Mouse (Mus musculus): Measurements from ENCODE around the gene Zfp658.

DNA sequence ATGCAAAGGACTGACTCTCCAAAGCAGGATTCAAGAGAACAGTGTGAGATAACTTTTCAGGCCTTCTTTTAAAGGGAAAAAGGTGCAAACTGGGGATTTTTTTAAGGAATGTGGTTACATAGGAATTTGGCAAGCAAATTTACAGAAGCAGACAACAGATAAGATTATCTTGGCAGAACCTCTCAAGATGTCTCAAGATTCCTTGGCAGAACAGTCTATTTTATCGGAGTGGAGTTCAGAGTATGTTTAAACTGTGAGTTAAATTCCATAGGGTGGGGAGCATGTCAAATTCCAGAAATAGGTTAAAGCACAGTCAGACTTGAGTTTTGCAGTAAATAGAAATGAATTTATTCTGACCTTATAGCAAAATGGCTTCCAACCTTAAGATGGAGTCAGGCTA is 5.2 kb upstream of the Zfp658 start:
- no peak for TF ChIP-seq CTCF (IDR thresholded peaks at IDR 0.05)
- TF ChIP-seq POLR2A (IDR thresholded peaks at IDR 0.05; ENCODE audit: insufficient read depth, low read depth, low read length), result no peak
